Mouse (Mus musculus) cerebellum, adult 18-20 months (tissue): ENCODE measurements around the gene Fmnl2.

Experiments used
- DNase-seq, 2 experiments: peaks; one replicate each; pipeline ENCODE4 v3.0.0; 2021

Fmnl2 gene

DNA sequence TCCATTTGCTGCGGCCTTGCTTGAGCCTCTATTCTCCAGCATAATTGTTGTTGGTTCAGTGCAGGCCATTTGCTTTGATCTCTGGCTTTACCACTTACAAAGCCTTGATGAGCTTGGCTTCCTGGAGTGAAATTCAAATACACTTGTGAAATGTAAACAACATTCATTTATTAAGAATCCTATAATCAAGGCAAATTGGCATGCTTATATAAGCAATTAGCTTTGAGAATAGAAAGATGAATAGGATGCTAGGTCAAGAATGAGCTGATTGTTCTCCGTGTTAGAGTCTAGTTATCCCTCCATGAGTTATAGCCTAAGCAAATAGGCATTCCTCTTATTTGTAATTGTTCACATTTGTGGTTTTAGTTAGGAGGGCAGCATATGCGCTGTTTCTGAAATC is 8.5 kb downstream of the Fmnl2 start:
- DNase-seq, result no peak

DNA sequence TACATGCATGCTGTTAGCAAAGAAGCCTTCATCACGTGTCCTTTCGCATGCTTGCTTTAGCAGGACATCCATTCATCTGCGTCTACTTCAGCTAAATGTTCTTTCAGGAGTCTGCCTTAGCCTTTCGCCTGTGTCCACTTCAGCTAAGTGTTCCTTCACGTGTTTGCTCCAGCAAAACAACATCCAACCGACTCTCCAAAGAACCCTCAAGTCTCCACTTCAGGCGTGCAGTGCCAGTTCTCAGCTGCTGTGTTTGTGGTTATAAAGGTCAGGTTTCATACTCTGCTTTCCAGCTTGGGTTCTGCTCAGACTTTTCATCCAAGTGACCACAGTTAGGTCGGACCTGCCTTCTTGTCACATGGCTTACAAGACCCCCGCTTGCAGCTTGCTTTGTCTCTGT is 10.1 kb downstream of the Fmnl2 start:
- DNase-seq, result no peak

DNA sequence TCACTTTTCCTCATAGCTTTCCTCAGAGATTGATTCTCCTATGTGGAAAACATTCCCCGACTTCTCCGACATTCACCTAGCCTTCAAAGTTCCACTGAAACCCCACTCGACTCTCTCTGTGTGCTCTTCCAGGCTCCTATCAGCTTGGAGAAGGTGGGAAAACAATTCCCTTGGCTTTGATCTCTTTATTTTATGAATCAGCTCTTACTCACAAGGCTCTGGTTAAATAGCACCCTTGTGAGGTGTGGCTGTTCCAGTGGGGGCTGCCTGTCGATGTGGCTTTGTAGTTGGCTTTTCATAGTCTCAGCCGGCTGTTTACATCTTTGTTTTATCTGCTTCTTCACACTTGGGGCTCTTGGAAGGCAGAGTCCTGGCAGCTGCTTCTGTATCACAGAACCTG is 10.5 kb downstream of the Fmnl2 start:
- no peak for DNase-seq

DNA sequence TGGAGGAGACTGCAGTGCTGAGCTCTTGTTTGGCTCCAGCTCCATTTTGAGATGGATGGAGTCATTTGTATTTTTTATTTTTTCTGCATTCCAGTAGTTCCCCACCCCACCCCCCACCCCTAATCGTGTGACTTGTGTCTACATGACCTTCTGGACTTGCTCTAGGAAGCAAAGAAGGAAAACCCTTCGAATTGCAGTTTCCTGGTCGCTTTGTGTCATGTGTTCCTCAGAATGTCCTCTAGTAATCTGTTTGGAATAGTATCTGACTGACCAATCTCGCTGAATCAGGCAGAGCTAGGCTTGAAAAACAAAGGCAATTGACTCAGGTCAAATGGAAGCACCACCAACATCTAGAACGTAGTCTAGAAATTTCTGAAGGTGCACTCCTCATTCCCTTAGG is 15.0 kb downstream of the Fmnl2 start:
- no peak for DNase-seq

DNA sequence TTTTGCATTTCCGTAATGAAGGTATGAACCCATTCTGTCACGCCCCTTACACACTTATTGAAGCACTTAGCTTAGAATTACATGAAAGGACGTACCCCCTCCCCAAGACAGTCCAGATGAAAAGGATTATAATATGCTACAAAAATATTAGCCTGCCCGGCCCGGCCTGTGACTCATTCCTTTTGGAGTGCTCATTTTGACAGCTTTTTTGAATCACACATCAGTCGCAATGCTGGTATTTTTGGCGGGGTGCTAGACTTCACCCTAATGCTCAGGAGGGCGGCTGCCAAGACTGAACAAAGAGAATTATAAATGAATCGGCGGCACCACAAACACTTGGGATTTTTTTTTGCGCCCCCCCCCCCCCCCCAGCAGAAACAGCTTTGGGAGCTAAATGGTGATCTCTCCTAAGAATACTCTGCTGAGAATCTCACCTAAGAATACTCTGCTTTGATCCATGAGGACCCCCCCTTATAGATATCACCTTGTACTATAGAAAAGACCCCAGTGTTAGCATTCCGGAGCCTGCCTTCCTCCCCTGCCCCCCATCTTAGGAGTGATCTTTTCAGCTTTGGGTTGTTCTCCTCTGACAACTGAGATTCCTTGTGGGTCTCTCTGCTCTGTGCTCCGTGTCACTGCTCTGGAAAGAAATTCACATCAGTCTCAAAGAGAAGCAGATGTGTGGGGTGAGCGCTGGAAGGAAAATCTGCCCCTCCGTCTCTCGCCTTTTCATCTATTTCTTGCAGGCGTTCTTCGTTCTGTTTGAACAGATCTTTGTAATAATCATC is 15.8 kb downstream of the Fmnl2 start:
- DNase-seq, result peak; percentile 26 to 32

DNA sequence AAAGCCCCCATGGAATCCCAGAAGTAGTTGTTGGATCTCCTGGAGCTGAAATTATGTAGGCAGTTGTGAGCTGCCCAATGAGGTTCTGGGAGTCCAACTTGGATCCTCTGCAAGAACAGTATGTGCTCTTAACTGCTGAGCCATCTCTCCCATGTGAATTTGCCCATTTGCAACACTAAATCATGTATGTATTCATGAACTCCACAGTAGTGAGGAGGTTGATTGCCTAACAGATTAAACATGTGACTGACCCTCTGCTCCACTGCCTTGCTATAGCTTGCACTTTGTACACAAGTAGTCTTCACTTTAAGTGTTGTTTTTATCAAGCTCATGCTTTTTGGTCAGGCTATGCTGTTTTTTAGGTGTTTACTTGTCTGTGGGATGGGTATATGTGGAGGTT is 17.1 kb downstream of the Fmnl2 start:
- no peak for DNase-seq

DNA sequence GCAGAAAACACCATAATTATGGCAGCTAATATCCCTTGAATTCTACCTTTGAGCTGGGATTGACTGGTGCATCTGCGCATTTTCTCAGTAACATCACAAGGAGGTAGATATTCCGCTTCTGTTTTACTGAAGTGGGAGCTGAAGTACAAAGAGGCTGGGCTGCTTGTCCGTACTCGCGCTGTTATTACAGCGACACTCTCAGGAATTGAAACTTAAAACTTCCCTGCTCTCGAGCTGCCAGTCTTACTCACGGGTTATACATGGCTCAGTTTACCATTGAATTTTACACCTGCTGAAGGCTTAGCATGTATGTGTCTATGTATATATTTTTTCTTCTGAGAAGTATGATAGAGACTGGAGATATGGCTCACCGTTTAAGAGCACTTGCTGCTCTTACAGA is 18.1 kb downstream of the Fmnl2 start:
- DNase-seq, result no peak

DNA sequence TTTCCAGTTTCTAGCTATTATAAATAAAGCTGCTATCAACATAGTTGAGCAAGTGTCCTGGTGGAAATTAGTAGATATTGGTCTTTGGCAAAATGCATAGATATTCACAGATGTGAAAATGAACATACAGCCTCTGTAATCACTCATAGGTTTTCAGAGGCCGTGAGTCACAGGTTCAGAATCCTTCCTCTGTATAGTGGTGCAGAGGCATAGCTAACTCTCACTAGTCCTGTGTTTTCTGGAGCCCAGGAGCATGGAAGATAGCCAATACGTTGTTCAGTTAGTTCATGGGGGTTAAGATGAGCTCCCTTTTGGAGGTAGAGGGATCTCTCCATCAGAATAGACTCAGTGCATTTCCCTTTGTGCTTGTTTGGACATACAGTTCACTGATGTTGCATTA is 25.7 kb downstream of the Fmnl2 start:
- no peak for DNase-seq

DNA sequence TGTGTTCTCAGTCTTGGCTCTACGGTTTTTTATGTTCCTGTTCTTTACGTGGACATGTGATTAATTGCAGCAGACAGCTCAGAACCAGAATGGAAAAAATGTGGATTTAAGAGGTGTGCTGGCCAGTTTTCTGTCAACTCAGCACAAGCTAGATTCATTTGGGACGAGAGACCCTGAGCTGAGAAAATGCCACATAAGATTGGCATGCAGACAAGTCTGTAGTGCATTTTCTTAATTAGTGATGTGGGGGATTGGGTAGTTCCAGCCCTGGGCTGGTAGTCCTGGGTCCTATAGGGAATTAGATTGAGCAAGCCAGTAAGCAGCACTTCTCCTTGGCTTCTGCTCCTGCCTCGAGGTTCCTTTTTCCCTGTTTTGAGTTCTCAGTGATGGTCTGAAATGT is 26.4 kb downstream of the Fmnl2 start:
- no peak for DNase-seq

DNA sequence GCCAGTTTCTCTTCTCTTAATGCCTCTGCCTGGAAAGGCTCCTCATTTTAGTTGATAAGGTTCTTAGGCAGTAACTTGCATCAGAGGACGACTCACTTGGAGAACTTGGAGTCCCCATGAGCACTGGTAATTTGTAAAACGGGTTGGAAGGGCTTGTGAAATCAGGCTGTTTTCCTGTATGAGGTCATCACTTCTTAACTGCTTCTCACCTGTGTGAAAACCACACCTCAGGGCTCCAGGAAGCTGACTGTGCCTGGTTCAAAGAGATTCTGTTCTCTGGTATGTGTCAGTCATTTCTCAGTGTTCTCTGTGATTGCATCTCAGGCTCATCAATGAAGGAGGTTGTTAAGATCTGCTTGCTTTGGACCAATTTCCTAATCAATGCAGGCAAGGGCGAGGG is 27.4 kb downstream of the Fmnl2 start:
- no peak for DNase-seq

DNA sequence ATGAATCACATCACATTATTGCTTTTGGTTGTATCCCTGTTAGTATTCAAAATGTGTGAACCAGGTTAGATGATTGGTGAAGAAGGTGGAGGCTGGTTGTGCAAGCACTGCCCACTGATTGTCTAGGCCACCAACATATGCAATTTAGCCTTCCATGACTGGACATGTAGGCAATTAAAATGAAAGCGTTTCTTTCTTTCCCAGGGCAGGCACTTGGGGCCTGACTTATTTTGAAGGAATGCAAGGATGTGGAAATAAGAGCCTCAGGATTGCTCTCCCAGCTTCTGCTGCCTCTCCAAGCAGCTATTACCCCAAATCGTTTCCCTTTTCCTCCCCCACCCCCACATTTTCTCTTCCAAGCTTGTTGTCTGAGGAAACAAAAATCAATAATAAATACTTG is 29.6 kb downstream of the Fmnl2 start:
- no peak for DNase-seq

DNA sequence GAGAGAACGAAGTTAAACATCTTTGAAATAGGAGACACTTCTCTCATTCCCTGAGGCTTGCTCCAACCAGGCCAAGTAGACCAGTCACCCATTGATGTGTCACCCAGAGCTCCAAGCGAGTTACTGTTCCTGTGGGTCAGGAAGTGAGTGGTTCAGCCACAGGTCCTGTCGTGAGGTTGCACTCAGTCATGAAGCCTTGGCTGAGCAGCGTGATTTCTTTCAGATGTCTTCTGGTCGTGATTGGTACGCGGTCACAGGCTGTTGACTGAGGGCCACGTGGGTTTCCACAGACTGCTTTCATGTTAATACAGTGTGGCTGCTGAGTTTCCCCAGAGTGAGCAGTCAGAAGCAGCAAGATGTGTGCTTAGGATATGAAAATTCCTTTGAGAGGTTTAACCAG is 33.5 kb downstream of the Fmnl2 start:
- no peak for DNase-seq

DNA sequence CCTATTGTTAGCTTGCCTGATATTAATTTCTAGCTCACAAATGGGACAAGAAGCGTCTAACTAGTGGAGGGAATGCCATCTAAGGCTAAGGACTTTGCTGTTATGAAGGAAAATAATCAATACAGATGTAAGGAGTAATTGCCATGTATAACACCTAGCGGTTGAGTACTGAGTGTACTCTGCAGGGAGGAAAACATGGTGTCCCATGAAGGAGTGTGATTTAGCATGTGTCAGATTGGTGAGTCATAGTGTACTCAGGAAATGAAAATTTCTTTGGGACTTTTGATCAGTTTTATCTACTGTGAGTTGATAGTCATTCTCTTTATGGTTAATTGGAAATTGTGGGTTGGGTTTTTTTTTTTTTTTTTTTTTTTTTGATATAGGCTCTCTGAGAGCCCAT is 34.1 kb downstream of the Fmnl2 start:
- no peak for DNase-seq

DNA sequence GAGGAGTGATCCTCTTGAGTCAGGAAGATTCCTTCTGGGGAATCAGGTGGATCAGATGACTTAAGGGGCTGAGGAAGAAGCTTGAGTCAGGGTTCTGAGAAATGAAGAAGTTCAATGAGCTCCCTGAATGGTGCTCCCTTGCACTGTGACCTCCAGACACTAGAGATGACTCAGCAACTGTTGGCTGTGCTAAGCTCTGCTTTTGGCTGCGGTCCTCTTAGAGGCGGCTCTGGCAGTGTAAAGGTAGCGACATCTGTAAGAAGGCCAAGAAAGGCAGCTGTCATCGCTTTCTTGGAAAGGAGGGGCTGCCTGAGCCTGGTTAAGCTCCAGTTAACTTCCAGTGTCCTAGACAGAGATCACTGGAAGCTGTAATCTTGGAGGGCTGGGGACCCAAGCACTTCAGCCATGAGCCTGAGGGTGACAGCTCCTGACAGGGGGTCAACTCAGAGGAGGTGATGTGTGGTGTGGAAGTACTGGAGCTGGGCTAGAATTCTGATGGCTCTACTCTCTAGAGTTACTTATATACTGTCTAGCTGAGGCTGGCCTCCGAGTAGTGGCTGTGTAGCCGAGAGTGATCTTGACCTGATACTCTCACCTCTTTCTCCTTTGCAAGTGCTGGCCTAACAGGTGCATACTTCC is 37.4 kb downstream of the Fmnl2 start:
- DNase-seq, result peak in 1 of 2 experiments; percentile 18

DNA sequence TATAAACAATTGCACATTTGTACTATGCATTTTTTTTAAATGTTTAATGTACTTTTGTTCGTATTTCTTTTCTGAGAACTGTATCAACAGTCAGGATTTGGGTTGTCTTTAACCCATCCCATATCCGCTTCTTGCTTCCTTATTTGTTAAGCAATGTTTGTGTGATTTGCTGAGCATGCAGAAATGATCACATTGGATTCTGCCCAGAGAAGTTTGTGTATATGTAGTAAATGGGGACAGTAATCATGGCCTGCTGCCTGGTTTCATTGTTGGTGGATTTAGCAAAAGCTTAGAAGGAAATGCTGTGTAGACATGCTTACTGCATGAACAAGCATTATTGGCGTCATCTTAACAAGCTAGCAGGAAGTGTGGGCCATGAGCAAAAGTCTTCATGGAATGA is 39.3 kb downstream of the Fmnl2 start:
- DNase-seq, result no peak

DNA sequence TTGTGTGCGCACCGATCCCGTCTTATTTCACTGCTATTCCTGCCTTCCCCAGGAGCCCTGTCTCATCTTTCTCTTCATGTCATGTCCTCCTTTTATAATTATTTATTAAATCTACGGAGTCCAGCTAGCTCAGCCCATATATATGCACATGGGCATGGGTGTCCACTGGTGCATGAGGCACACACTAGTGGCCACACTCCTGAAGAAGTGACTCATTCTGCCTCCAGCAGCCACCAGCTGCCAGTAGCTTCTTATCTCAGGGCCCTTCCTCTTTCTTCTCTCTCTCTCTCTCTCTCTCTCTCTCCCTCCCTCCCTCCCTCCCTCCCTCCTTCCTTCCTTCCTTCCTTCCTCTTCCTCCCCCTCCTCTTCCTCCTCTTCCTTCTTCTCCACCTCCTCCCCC is 43.1 kb downstream of the Fmnl2 start:
- no peak for DNase-seq

DNA sequence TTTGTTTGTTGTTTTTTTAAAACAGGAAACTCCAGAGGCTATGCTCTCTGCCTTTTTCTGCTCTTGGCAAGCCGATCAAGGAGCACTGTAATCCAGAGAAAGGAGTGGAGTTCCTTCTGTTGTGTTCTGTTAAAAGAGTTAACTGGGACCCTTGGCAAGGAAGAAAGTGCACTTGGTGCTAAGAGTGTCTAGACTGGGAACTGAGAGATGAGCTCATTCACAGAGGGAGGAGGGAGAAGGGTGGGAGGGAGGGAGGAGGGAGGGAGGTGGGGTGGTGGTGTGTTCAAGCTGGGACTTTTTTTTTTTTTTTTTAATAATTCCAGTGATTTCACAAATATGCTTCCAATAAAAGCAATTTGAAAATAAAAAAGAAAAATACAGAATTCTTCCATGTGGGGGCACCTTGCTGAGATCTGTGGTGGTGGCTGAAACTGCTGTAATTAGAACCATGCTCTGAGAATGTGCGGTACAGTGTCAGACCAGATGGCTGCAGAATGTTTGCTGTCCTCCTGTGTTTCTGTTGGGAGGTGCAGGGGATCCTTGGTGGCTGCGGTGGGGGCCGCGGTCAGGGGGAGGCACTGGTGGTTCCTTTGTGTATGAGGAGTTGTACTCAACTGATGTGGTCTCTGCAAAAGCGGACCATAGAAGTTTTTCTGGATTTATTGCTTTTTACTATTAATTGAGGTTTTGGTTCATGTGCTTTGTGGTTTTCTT is 43.8 kb downstream of the Fmnl2 start:
- peak; percentile 20 to 45 for DNase-seq

DNA sequence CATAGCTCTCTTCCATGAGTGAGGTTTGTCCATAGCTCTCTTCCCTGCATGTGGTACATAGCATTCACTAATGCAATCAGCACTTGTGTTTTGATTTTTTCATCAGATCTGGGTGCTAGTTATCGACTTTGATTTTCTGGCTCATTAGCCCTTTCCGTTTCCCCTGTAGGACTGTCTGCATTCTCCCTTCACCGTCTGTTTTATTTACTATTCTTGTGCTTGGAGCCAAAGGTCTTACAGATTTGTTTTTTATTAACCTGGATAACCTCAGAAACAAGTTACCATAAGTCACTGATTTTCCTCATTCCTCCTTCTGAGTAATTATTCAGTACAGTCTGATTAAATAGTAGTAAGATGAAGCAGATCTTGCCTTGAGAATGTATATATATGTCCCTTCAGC is 44.8 kb downstream of the Fmnl2 start:
- DNase-seq, result no peak

DNA sequence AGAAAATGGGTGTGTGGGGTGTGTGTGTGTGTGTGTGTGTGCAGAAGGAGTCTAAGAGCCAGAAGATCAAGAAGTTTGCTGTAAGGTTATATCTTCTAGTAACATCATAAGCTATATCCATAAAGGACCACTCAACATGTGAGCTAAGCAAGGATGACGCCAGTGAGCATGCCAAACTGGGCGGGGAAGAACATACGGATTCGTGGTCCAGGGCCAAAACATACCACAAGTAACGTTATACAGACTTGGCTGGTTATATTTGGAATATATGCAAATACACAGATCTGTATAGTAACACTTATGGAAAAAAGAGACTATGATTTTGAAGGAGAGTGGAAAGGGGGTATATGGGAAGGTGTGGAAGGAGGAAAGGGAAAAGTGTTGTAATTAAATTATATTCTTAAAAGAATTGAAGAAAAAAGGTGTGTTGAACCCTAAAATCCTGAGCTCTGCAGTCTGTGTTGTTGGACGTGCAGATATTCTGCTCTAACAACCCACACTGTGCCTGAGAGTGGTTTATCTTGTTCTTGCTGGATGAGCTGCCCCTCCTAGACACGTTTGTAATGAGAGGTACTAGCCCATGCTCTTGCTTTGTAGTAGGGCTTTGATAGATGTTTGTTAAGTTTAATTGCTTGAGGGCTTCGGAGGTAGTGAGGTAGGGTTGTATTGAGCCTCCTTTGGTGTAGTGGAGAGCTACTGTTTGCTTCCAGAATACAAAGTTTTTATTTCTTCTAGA is 45.7 kb downstream of the Fmnl2 start:
- no peak for DNase-seq

DNA sequence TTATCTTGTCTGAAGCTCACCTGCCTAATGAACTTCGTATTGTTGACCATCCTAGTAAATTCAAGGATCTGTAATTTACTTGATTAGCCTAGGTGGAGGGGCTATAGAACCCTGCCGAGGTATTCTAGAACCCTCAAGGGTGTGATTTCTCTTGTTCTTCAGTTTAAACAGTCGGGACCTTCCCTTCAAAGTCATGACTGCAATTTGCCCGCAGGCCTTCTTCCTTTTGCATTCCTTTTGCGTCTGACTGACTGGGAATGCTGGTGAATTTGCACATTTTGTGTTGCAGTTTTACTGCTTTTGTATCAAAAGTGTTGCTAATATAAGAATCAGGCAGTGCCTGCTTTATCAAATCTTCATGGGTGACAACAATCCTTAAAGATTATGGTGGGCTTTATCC is 46.9 kb downstream of the Fmnl2 start:
- no peak for DNase-seq

DNA sequence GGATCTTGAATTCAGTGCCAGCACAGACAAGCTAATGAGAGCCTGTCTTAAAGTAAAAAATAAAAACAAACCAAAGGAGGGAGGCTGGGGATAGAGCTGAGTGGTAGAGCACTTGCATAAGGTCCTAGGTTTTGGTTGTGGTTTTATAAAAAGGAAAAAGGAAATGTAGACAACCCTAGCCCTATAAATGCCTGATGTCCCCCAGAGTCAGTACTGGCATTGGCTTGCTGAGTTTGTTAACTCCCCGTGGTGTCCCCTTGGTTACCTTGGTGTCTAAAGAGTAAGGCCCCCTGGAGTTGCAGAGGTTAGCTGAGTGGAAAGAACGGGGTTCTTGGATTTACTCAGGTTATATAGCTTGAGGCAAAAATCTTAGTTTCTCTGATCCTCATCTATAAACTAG is 55.7 kb downstream of the Fmnl2 start:
- DNase-seq, result no peak

DNA sequence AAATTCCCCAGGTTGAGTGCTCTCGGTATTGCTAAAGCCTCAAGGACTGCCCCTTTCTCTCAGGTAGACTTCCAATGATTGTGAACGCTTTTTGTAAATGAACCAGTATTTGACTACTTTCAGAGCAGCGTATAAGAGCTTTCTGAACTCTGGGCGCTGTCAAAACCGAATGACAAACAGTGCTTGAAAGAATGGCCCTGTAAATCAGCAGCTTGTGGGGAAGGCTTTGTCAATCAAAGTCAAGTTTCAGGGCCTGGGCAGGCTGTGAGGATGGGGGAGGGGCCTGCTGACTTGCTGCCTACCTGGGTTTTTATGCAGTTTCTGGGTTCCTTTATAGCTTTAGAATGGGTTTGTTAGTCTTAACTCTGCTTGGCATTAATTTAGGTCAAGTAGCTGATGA is 56.1 kb downstream of the Fmnl2 start:
- DNase-seq, result no peak

DNA sequence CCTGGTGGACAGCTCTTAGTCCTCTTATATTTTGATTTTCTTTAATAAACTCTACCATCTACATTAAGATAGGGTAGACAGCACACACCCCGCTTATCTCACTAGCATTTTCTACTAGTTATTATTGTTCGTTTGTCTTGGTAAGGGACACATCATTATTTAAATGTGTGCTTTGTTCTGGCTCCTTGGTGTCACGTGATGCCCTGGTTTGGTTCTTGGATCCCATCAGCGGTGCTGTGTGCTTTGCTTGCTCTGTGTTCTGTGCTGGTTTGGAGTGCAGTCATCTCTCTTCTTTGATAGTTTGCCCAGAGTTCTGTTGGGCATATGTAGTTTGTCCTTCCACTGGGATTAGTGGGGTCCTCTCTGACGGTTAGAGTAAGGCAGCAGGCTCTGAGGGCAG is 57.9 kb downstream of the Fmnl2 start:
- no peak for DNase-seq

DNA sequence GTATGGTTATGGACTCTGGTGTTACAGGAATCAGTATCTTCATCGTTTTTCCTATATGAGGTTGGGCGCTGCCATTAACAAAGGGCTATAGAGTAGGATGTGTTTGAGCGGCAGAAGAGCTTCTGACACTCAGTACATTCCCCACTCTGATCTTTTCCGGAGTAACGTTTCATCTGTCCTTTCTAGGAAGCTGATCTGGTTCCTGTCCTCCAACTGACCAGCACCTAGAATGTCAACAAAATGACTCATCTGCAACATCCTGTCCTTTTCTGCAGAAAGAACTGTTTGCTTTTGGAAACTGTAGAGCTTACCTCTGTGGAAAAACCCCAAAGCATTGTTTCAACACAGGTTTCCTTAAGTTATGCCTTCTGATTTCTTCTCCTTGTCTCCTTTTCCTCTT is 60.4 kb downstream of the Fmnl2 start:
- no peak for DNase-seq
